In genomic region chr15:92417120-92417519, GRCm38 (mm10) we compare ENCODE assay signal across 16 mouse cellular contexts. TPM values are rescaled to one million over a fixed set of nuclear protein-coding genes. Genes with fewer than 3 reads are reported as not detected.
"Had no signal": no experiment of that assay in that cellular context is flagged by ENCODE, and none has a peak within 500 bp of the region (broad histone marks: within the 10 kb centered on the region; RNA-seq: fewer than 3 reads in every experiment).

No protein-coding gene starts in this region.

- H3K9me3 ChIP-seq: liver, embryonic 13.5 days; lung, embryonic 15.5 days; midbrain, embryonic 12.5 days; neural tube, embryonic 13.5 days had no signal

- H3K36me3 ChIP-seq: liver, embryonic 13.5 days; lung, embryonic 15.5 days; midbrain, embryonic 12.5 days; neural tube, embryonic 13.5 days had no signal

- ATAC-seq: liver, postnatal 0 days; midbrain, embryonic 16.5 days had no signal

- H3K27me3 ChIP-seq: liver, embryonic 13.5 days; lung, embryonic 15.5 days; midbrain, embryonic 12.5 days; neural tube, embryonic 13.5 days had no signal

- DNase-seq: kidney, postnatal 25 days; layer of hippocampus, adult 9-11 months; left cerebral cortex, postnatal 4 days; liver; liver, embryonic 13.5 days; liver, postnatal 0 days; retina, postnatal 1 day; right cerebral cortex, postnatal 4 days; spleen, adult 18-20 months; thymus, adult 18-20 months; thymus, postnatal 25 days had no signal

- H3K4me2 ChIP-seq: liver, embryonic 13.5 days; lung, embryonic 15.5 days; midbrain, embryonic 12.5 days; neural tube, embryonic 13.5 days had no signal

- H3K4me3 ChIP-seq: liver, embryonic 13.5 days; lung, embryonic 15.5 days; midbrain, embryonic 12.5 days; neural tube, embryonic 13.5 days had no signal

- H3K9ac ChIP-seq: liver, embryonic 13.5 days; liver, postnatal 0 days; lung, embryonic 15.5 days; midbrain, embryonic 12.5 days; neural tube, embryonic 13.5 days had no signal

- H3K27ac ChIP-seq: liver, embryonic 13.5 days; lung, embryonic 15.5 days; midbrain, embryonic 12.5 days; neural tube, embryonic 13.5 days had no signal

- H3K4me1 ChIP-seq: liver, embryonic 13.5 days; lung, embryonic 15.5 days had no signal

RNA-seq across cellular contexts. Expression of gene Pdzrn4, which starts 20.4 kb away (rescaled TPM):
- total RNA-seq: megakaryocyte-erythroid progenitor cell, adult 5-6 weeks had no signal
- polyA plus RNA-seq: liver, postnatal 0 days had no signal
